Mouse (Mus musculus) midbrain, embryonic 13.5 days (tissue): ENCODE results near the gene Axdnd1. TPM values are rescaled to one million over a fixed set of nuclear protein-coding genes. Genes with fewer than 3 reads are reported as not detected.

Source experiments
- ATAC-seq: fragments of 200-750 bp; cut with Nextera tagmentation; 2 replicates; pipeline ENCODE4 v1.8.0; 2017; ENCODE audit warnings: mild to moderate bottlenecking, moderate TSS enrichment, moderate library complexity
- H3K27ac ChIP-seq: fragments of 300-500 bp; sonication (generic); 2 replicates; pipeline ENCODE4 v1.5.1; 2015; ENCODE audit warnings: inconsistent platforms, mild to moderate bottlenecking, moderate library complexity
- H3K27me3 ChIP-seq: fragments of 300-500 bp; sonication (generic); 2 replicates; pipeline ENCODE4 v1.6.1; 2015; ENCODE audit warnings: mild to moderate bottlenecking, inconsistent platforms
- H3K36me3 ChIP-seq: fragments of 300-500 bp; sonication (generic); 2 replicates; pipeline ENCODE4 v1.6.1; 2015; ENCODE audit warnings: mild to moderate bottlenecking, inconsistent platforms
- H3K4me1 ChIP-seq: fragments of 300-500 bp; sonication (generic); replicated peaks from 2 replicates; pipeline ENCODE4 v1.6.1; 2015; ENCODE audit warnings: inconsistent platforms
- H3K4me2 ChIP-seq: fragments of 300-500 bp; sonication (generic); replicated peaks from 2 replicates; pipeline ENCODE4 v1.6.1; 2015; ENCODE audit warnings: moderate library complexity, mild to moderate bottlenecking, inconsistent platforms
- H3K4me3 ChIP-seq: fragments of 300-500 bp; sonication (generic); replicated peaks from 2 replicates; pipeline ENCODE4 v1.5.1; 2015; ENCODE audit warnings: mild to moderate bottlenecking, inconsistent platforms
- H3K9ac ChIP-seq: fragments of 300-500 bp; sonication (generic); replicated peaks from 2 replicates; pipeline ENCODE4 v1.6.1; 2015; ENCODE audit warnings: mild to moderate bottlenecking, inconsistent platforms
- H3K9me3 ChIP-seq: fragments of 300-500 bp; sonication (generic); 2 replicates; pipeline ENCODE4 v1.6.1; 2016; ENCODE audit warnings: mild to moderate bottlenecking, inconsistent platforms
- WGBS: fragments of 180-500 bp; shearing (Covaris S2); methylation state at CpG from one replicate; pipeline ENCODE4 v1.1.7; 2015; 5-methylcytosine and 5-hydroxymethylcytosine counted together
- polyA plus RNA-seq: library from polyadenylated mRNA; unstranded; fragments of >200 nt; fragmentation: Nextera tagmentation; extraction: Ambion mirVana; gene quantifications from 2 replicates; pipeline ENCODE4 v1.2.1, GENCODE M21; 2015

Axdnd1 gene
- polyA plus RNA-seq, 1 experiment from 2014 or later = 0.17 TPM

GRCm38 (mm10) chr1:156455005-156455758, 34.2 kb upstream of the Axdnd1 start:
- Histone ChIP-seq H3K9me3 (no peaks in the 10 kb centered on the region), H3K9ac (no peak overlapping the region), H3K4me3 (no peak overlapping the region), H3K4me1 (no peaks in the 10 kb centered on the region), H3K27ac (no peak overlapping the region), H3K27me3 (no peaks in the 10 kb centered on the region), H3K36me3 (no peaks in the 10 kb centered on the region), H3K4me2 (no peak overlapping the region)
- no peak for ATAC-seq
- 94% methylated on average over 2 of the region's 2 CpGs for WGBS

GRCm38 (mm10) chr1:156454384-156454783, 33.4 kb upstream of the Axdnd1 start:
- Histone ChIP-seq H3K4me2 (no peak overlapping the region), H3K9me3 (no peaks in the 10 kb centered on the region), H3K4me1 (no peaks in the 10 kb centered on the region), H3K36me3 (no peaks in the 10 kb centered on the region), H3K27ac (no peak overlapping the region), H3K9ac (no peak overlapping the region), H3K27me3 (no peaks in the 10 kb centered on the region), H3K4me3 (no peak overlapping the region)
- WGBS = 76% methylated on average over 7 of the region's 7 CpGs
- no peak for ATAC-seq

- ATAC-seq = no peak
- Histone ChIP-seq H3K4me1 (no peaks in the 10 kb centered on the region), H3K36me3 (no peaks in the 10 kb centered on the region)
Observed at GRCm38 (mm10) chr1:156453876-156454275, 32.9 kb upstream of the Axdnd1 start.

GRCm38 (mm10) chr1:156450478-156450877, 29.5 kb upstream of the Axdnd1 start:
- Histone ChIP-seq H3K4me2 (no peak overlapping the region), H3K27me3 (no peaks in the 10 kb centered on the region), H3K9me3 (no peaks in the 10 kb centered on the region), H3K9ac (no peak overlapping the region), H3K27ac (no peak overlapping the region), H3K4me1 (no peaks in the 10 kb centered on the region), H3K4me3 (no peak overlapping the region), H3K36me3 (no peaks in the 10 kb centered on the region)
- 35% methylated on average over 4 of the region's 4 CpGs for WGBS
- no peak for ATAC-seq

More at GRCm38 (mm10) chr1:156453876-156454275, 32.9 kb upstream of the Axdnd1 start:
- Histone ChIP-seq H3K9ac (no peak overlapping the region), H3K27ac (no peak overlapping the region), H3K9me3 (no peaks in the 10 kb centered on the region), H3K27me3 (no peaks in the 10 kb centered on the region), H3K4me2 (no peak overlapping the region), H3K4me3 (no peak overlapping the region)
- WGBS = 93% methylated on average over 10 of the region's 10 CpGs

- no peaks in the 10 kb centered on the region for H3K36me3 ChIP-seq
- no peaks in the 10 kb centered on the region for H3K27me3 ChIP-seq
- H3K9me3 ChIP-seq = no peaks in the 10 kb centered on the region
- no peak for ATAC-seq
- H3K9ac ChIP-seq = no peak overlapping the region
- WGBS = 75% methylated on average over 17 of the region's 17 CpGs
- H3K4me3 ChIP-seq = no peak overlapping the region
- H3K4me2 ChIP-seq = no peak overlapping the region
- H3K27ac ChIP-seq = no peak overlapping the region
- no peaks in the 10 kb centered on the region for H3K4me1 ChIP-seq
Observed at GRCm38 (mm10) chr1:156449691-156450090, 28.7 kb upstream of the Axdnd1 start.

GRCm38 (mm10) chr1:156449089-156449488, 28.1 kb upstream of the Axdnd1 start:
- no peak overlapping the region for H3K9ac ChIP-seq
- no peaks in the 10 kb centered on the region for H3K4me1 ChIP-seq
- no peak for ATAC-seq
- H3K9me3 ChIP-seq = no peaks in the 10 kb centered on the region
- H3K36me3 ChIP-seq = no peaks in the 10 kb centered on the region
- H3K4me3 ChIP-seq = no peak overlapping the region
- no peak overlapping the region for H3K4me2 ChIP-seq
- H3K27ac ChIP-seq = no peak overlapping the region
- WGBS = 81% methylated on average over 7 of the region's 7 CpGs
- no peaks in the 10 kb centered on the region for H3K27me3 ChIP-seq

- Histone ChIP-seq H3K4me3 (no peak overlapping the region), H3K27ac (no peak overlapping the region), H3K9me3 (no peaks in the 10 kb centered on the region), H3K27me3 (no peaks in the 10 kb centered on the region), H3K4me2 (no peak overlapping the region), H3K4me1 (no peaks in the 10 kb centered on the region), H3K9ac (no peak overlapping the region), H3K36me3 (peaks cover 11% of the 10 kb centered on the region; the same call in 1 of the 2 replicates)
- WGBS = 86% methylated on average over 1 of the region's 1 CpGs
- ATAC-seq = no peak
Observed at GRCm38 (mm10) chr1:156445049-156445448, 24.1 kb upstream of the Axdnd1 start.

- ATAC-seq = no peak
- Histone ChIP-seq H3K4me2 (no peak overlapping the region), H3K4me3 (no peak overlapping the region), H3K9me3 (no peaks in the 10 kb centered on the region), H3K4me1 (no peaks in the 10 kb centered on the region), H3K36me3 (peaks cover 23% of the 10 kb centered on the region), H3K27me3 (no peaks in the 10 kb centered on the region), H3K27ac (no peak overlapping the region), H3K9ac (no peak overlapping the region)
- WGBS = 90% methylated on average over 6 of the region's 6 CpGs
Observed at GRCm38 (mm10) chr1:156442776-156443175, 21.8 kb upstream of the Axdnd1 start.

GRCm38 (mm10) chr1:156442266-156442665, 21.3 kb upstream of the Axdnd1 start:
- peaks cover 23% of the 10 kb centered on the region for H3K36me3 ChIP-seq
- H3K27ac ChIP-seq = no peak overlapping the region
- no peak overlapping the region for H3K9ac ChIP-seq
- H3K9me3 ChIP-seq = no peaks in the 10 kb centered on the region
- no peaks in the 10 kb centered on the region for H3K27me3 ChIP-seq
- no peak overlapping the region for H3K4me2 ChIP-seq
- ATAC-seq = no peak
- 92% methylated on average over 12 of the region's 12 CpGs for WGBS
- no peak overlapping the region for H3K4me3 ChIP-seq
- H3K4me1 ChIP-seq = no peaks in the 10 kb centered on the region

GRCm38 (mm10) chr1:156437726-156438125, 16.8 kb upstream of the Axdnd1 start:
- Histone ChIP-seq H3K4me3 (no peak overlapping the region), H3K4me2 (no peak overlapping the region), H3K9ac (no peak overlapping the region), H3K4me1 (no peaks in the 10 kb centered on the region), H3K9me3 (no peaks in the 10 kb centered on the region), H3K27me3 (no peaks in the 10 kb centered on the region), H3K36me3 (peaks cover 47% of the 10 kb centered on the region), H3K27ac (no peak overlapping the region)
- 90% methylated on average over 5 of the region's 5 CpGs for WGBS
- ATAC-seq = no peak

- no peak overlapping the region for H3K27ac ChIP-seq
- peaks cover 52% of the 10 kb centered on the region for H3K36me3 ChIP-seq
Observed at GRCm38 (mm10) chr1:156437016-156437708, 16.2 kb upstream of the Axdnd1 start.

GRCm38 (mm10) chr1:156433497-156433896, 12.5 kb upstream of the Axdnd1 start:
- no peak for ATAC-seq
- Histone ChIP-seq H3K4me1 (no peaks in the 10 kb centered on the region), H3K4me2 (no peak overlapping the region), H3K36me3 (peaks cover 44% of the 10 kb centered on the region), H3K27ac (no peak overlapping the region), H3K27me3 (no peaks in the 10 kb centered on the region), H3K9me3 (no peaks in the 10 kb centered on the region), H3K9ac (no peak overlapping the region), H3K4me3 (no peak overlapping the region)
- 86% methylated on average over 3 of the region's 3 CpGs for WGBS

More at GRCm38 (mm10) chr1:156437016-156437708, 16.2 kb upstream of the Axdnd1 start:
- Histone ChIP-seq H3K4me1 (no peaks in the 10 kb centered on the region), H3K27me3 (no peaks in the 10 kb centered on the region), H3K9ac (no peak overlapping the region), H3K9me3 (no peaks in the 10 kb centered on the region), H3K4me3 (no peak overlapping the region), H3K4me2 (no peak overlapping the region)
- 96% methylated on average over 8 of the region's 8 CpGs for WGBS
- no peak for ATAC-seq
